10 mouse cellular contexts compared by ENCODE assay signal in the genomic region with DNA sequence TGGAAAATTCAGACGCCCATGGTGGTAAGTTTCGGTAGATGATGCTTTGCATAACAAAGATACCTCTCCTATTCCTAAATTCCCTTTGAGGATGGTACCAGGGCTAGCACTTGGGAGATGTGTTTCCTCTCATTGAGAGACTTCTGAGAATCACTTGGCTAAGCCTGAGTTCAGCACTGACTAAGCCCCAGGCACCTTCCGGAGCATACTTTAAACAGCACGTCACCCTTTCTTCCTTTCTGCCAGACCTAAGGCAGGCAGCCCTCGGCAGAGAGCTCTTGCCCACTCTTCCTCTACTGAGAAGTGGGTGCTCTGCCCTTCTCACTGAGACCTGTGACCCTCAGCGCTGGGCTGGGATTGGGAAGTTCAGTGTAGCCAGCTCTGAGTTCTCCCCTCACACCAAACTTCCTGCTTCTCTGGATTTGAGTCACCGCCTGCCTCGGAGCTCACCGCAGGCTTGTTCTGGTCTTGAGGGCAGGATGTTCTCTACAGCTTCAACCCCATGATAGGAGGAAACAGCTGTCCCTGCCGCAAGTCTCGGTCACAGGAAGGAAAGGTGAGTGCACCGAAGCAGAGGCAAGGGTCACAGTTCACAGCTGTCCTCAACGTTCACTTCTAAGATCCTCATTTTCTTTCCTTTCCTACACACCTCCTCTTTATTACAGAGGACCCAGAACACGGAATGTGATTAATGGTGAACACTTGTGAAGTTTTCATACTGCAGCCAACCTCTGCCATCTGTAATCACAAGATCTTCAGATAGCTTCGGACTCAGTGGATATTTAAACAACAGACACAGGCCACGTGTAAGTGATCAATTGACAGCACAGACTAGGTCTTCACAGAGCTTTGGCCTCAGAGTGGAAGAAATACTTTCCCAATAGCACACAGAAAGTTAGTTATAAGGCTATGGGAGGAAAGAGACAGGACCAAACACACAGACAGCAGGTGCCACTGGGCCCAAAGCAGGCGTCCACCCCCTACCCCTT. TPM values are rescaled to one million over a fixed set of nuclear protein-coding genes. Genes with fewer than 3 reads are reported as not detected.
DNase-seq lines count a peak whose midpoint lies in the region; ATAC-seq and TF ChIP-seq lines count a peak whose summit lies in the region.
"Had no signal": no experiment of that assay in that cellular context is flagged by ENCODE, and none has a peak within 500 bp of the region (broad histone marks: within the 10 kb centered on the region; RNA-seq: fewer than 3 reads in every experiment).

No protein-coding gene starts in this region.

- H3K27ac ChIP-seq in heart, embryonic 12.5 days (ENCODE audit: poor library complexity, severe bottlenecking): no peak overlapping the region
- H3K27ac ChIP-seq in kidney, adult 2 months (ENCODE audit: insufficient read depth, low read depth, low read length): peak overlapping the region; percentile 53; the same call in 1 of the 2 replicates
- H3K27ac ChIP-seq in hindbrain, embryonic 12.5 days: no peak overlapping the region
- H3K27ac ChIP-seq in forebrain, embryonic 14.5 days (ENCODE audit: low read depth, low read length): no peak overlapping the region
- H3K27ac ChIP-seq: embryonic facial prominence, embryonic 15.5 days; midbrain, embryonic 12.5 days had no signal

- H3K9ac ChIP-seq in heart, embryonic 12.5 days: no peak overlapping the region
- no peak overlapping the region for H3K9ac ChIP-seq in hindbrain, embryonic 12.5 days
- no peak overlapping the region for H3K9ac ChIP-seq in forebrain, embryonic 14.5 days (ENCODE audit: low read length)
- H3K9ac ChIP-seq: embryonic facial prominence, embryonic 15.5 days; midbrain, embryonic 12.5 days had no signal

- H3K4me1 ChIP-seq in heart, embryonic 12.5 days (replicated peaks): no peaks in the 10 kb centered on the region
- H3K4me1 ChIP-seq in kidney, adult 2 months (ENCODE audit: control insufficient read depth, insufficient read depth, low read length): no peaks in the 10 kb centered on the region
- no peaks in the 10 kb centered on the region for H3K4me1 ChIP-seq in hindbrain, embryonic 12.5 days
- H3K4me1 ChIP-seq in forebrain, embryonic 14.5 days (ENCODE audit: control insufficient read depth, insufficient read depth, low read length): no peaks in the 10 kb centered on the region
- H3K4me1 ChIP-seq: embryonic facial prominence, embryonic 15.5 days had no signal

- H3K36me3 ChIP-seq in heart, embryonic 12.5 days: no peaks in the 10 kb centered on the region
- H3K36me3 ChIP-seq in kidney, adult 2 months (ENCODE audit: control insufficient read depth, insufficient read depth, low read length): no peaks in the 10 kb centered on the region
- H3K36me3 ChIP-seq in hindbrain, embryonic 12.5 days: no peaks in the 10 kb centered on the region
- no peaks in the 10 kb centered on the region for H3K36me3 ChIP-seq in forebrain, embryonic 14.5 days (ENCODE audit: control insufficient read depth, insufficient read depth, low read length)
- H3K36me3 ChIP-seq: embryonic facial prominence, embryonic 15.5 days; midbrain, embryonic 12.5 days had no signal

- H3K4me3 ChIP-seq in heart, embryonic 12.5 days: no peak overlapping the region
- no peak overlapping the region for H3K4me3 ChIP-seq in kidney, adult 2 months (ENCODE audit: insufficient read depth, low read depth, low read length)
- no peak overlapping the region for H3K4me3 ChIP-seq in hindbrain, embryonic 12.5 days
- H3K4me3 ChIP-seq in forebrain, embryonic 14.5 days (ENCODE audit: low read depth, low read length): no peak overlapping the region
- H3K4me3 ChIP-seq: embryonic facial prominence, embryonic 15.5 days; midbrain, embryonic 12.5 days had no signal

- 50% methylated on average over 17 of the region's 17 CpGs for WGBS in heart, embryonic 12.5 days
- 47% methylated on average over 17 of the region's 17 CpGs for WGBS in kidney, adult 2 months
- WGBS in hindbrain, embryonic 12.5 days: 72% methylated on average over 17 of the region's 17 CpGs
- 77% methylated on average over 17 of the region's 17 CpGs for WGBS in forebrain, embryonic 14.5 days

- ATAC-seq in heart, embryonic 12.5 days (ENCODE audit: insufficient number of reproducible peaks, low FRiP score): no peak
- ATAC-seq in hindbrain, embryonic 12.5 days (ENCODE audit: low FRiP score): no peak
- ATAC-seq in forebrain, embryonic 14.5 days: no peak

- no peak for TF ChIP-seq POLR2A in kidney, adult 2 months (IDR thresholded peaks at IDR 0.05; ENCODE audit: low read depth, low read length)

- peak; percentile 95 for DNase-seq in heart, adult 11 months
- peak; percentile 52 for DNase-seq in kidney, adult 2 months
- DNase-seq in lung, postnatal 36 days: peak; percentile 50
- peak; percentile 86 for DNase-seq in thymus, postnatal 14 days
- no peak for DNase-seq in gastrocnemius, postnatal 10 days
- DNase-seq in forebrain, embryonic 14.5 days (ENCODE audit: low spot score): no peak

- no peak for TF ChIP-seq CTCF in kidney, adult 2 months (conservative IDR thresholded peaks at IDR 0.05; ENCODE audit: insufficient read depth, insufficient read length, low read depth, low read length)

- no peaks in the 10 kb centered on the region for H3K27me3 ChIP-seq in heart, embryonic 12.5 days (replicated peaks)
- no peaks in the 10 kb centered on the region for H3K27me3 ChIP-seq in kidney, adult 2 months (replicated peaks; ENCODE audit: control insufficient read depth, insufficient read depth, low read length)
- H3K27me3 ChIP-seq in hindbrain, embryonic 12.5 days: no peaks in the 10 kb centered on the region
- no peaks in the 10 kb centered on the region for H3K27me3 ChIP-seq in forebrain, embryonic 14.5 days (replicated peaks; ENCODE audit: control insufficient read depth, insufficient read depth, low read length)
- H3K27me3 ChIP-seq: embryonic facial prominence, embryonic 15.5 days; midbrain, embryonic 12.5 days had no signal

- no peak overlapping the region for H3K4me2 ChIP-seq in heart, embryonic 12.5 days
- no peak overlapping the region for H3K4me2 ChIP-seq in hindbrain, embryonic 12.5 days (replicated peaks)
- no peak overlapping the region for H3K4me2 ChIP-seq in forebrain, embryonic 14.5 days (ENCODE audit: low read length)
- H3K4me2 ChIP-seq: embryonic facial prominence, embryonic 15.5 days; midbrain, embryonic 12.5 days had no signal

- H3K9me3 ChIP-seq in heart, embryonic 12.5 days (replicated peaks): no peaks in the 10 kb centered on the region
- no peaks in the 10 kb centered on the region for H3K9me3 ChIP-seq in hindbrain, embryonic 12.5 days (replicated peaks)
- no peaks in the 10 kb centered on the region for H3K9me3 ChIP-seq in forebrain, embryonic 14.5 days (replicated peaks; ENCODE audit: control insufficient read depth, low read length)
- H3K9me3 ChIP-seq: embryonic facial prominence, embryonic 15.5 days; midbrain, embryonic 12.5 days had no signal

RNA-seq across cellular contexts. Expression of a gene that starts 15.6 kb away (rescaled TPM):
- not detected in 2 replicates for polyA plus RNA-seq in heart, embryonic 12.5 days (2016; fragmentation: Nextera tagmentation; extraction: Ambion mirVana)
- 0.19 and 0.24 TPM in 2 replicates for polyA plus RNA-seq in kidney, adult 2 months (2012; rRNA removed)
- polyA plus RNA-seq in hindbrain, embryonic 12.5 days (2016; fragmentation: Nextera tagmentation; extraction: Ambion mirVana): 0.34 and 0.84 TPM in 2 replicates
- under 1 TPM in 1 of 2 experiments, not detected in 1; 0.34 TPM for total RNA-seq in gastrocnemius, postnatal 10 days (2021)
- 0.36 TPM in 1 of 2 replicates, not detected in the other for polyA plus RNA-seq in forebrain, embryonic 14.5 days (2014; fragmentation: Nextera tagmentation; extraction: Ambion mirVana)

RNA-seq across cellular contexts. Expression of a gene that starts 41.3 kb away (rescaled TPM):
- polyA plus RNA-seq in heart, embryonic 12.5 days (2016; fragmentation: Nextera tagmentation; extraction: Ambion mirVana): 29.9 and 34.8 TPM in 2 replicates
- 1,128 and 1,147 TPM in 2 replicates for polyA plus RNA-seq in kidney, adult 2 months (2012; rRNA removed)
- 18.1 and 21.4 TPM in 2 replicates for polyA plus RNA-seq in hindbrain, embryonic 12.5 days (2016; fragmentation: Nextera tagmentation; extraction: Ambion mirVana)
- total RNA-seq in gastrocnemius, postnatal 10 days (2021): 100 to 1,000 TPM; 181 to 186 TPM
- 26.1 and 32.5 TPM in 2 replicates for polyA plus RNA-seq in forebrain, embryonic 14.5 days (2014; fragmentation: Nextera tagmentation; extraction: Ambion mirVana)

RNA-seq across cellular contexts. Expression of a gene that starts 50.1 kb away (rescaled TPM):
- 9.8 and 10.0 TPM in 2 replicates for polyA plus RNA-seq in heart, embryonic 12.5 days (2016; fragmentation: Nextera tagmentation; extraction: Ambion mirVana)
- 5.7 and 6.2 TPM in 2 replicates for polyA plus RNA-seq in kidney, adult 2 months (2012; rRNA removed)
- polyA plus RNA-seq in hindbrain, embryonic 12.5 days (2016; fragmentation: Nextera tagmentation; extraction: Ambion mirVana): 11.8 and 12.8 TPM in 2 replicates
- 10 to 100 TPM; 17.9 to 19.1 TPM for total RNA-seq in gastrocnemius, postnatal 10 days (2021)
- 9.8 and 10.0 TPM in 2 replicates for polyA plus RNA-seq in forebrain, embryonic 14.5 days (2014; fragmentation: Nextera tagmentation; extraction: Ambion mirVana)

Comparison
In these comparisons a context has a peak if more than half of its experiments do, and no peak if none do; other contexts are left out.
1. DNase-seq: peak in heart, adult 11 months (single experiment), kidney, adult 2 months (single experiment), lung, postnatal 36 days (single experiment) and thymus, postnatal 14 days (single experiment); none in gastrocnemius, postnatal 10 days (single experiment) and forebrain, embryonic 14.5 days (single experiment).
2. RNA of a gene that starts 41.3 kb away (polyA plus RNA-seq): 1,128 to 1,147 TPM in kidney, adult 2 months; 29.9 to 34.8 TPM in heart, embryonic 12.5 days, 26.1 to 32.5 TPM in forebrain, embryonic 14.5 days and 18.1 to 21.4 TPM in hindbrain, embryonic 12.5 days; every median in the first group is over 10 times any median in the second.